Mouse (Mus musculus) MEL (cell line): ENCODE data around the gene Urah. TPM values are rescaled to one million over a fixed set of nuclear protein-coding genes. Genes with fewer than 3 reads are reported as not detected.

ENCODE experiments used
- DNase-seq: peaks from one replicate; pipeline ENCODE4 v3.0.0; 2011; ENCODE audit warnings: low read depth, low spot score
- H3K27ac ChIP-seq: 2 replicates; pipeline ENCODE4 v1.5.1; 2012; ENCODE audit warnings: low read depth, mild to moderate bottlenecking, control low read depth, low read length, moderate library complexity; ENCODE audit not compliant: control insufficient read depth
- H3K27me3 ChIP-seq, 2 experiments: fragments of 150-350 bp in 1 of 2; sonication (generic) in 1 of 2; 2 replicates each; pipeline ENCODE4 v1.6.1; 2012; ENCODE audit warnings: low read length in 2 of 2, mild to moderate bottlenecking in 2 of 2, improper control_type of control experiment in 1 of 2, moderate library complexity in 1 of 2; ENCODE audit not compliant: insufficient read depth in 2 of 2, control insufficient read depth in 1 of 2
- H3K36me3 ChIP-seq, 2 experiments: 2 replicates each; pipeline ENCODE4 v1.6.1; 2012 to 2014; ENCODE audit warnings: low read length in 2 of 2, improper control_type of control experiment in 1 of 2, inconsistent platforms in 1 of 2, mild to moderate bottlenecking in 1 of 2; ENCODE audit not compliant: insufficient read depth in 2 of 2, control insufficient read depth in 1 of 2
- H3K4me1 ChIP-seq, 2 experiments: fragments of 150-350 bp in 1 of 2; sonication (generic) in 1 of 2; 2 replicates each; pipeline ENCODE4 v1.6.1; 2012; ENCODE audit warnings: low read length in 2 of 2, improper control_type of control experiment in 1 of 2, mild to moderate bottlenecking in 1 of 2; ENCODE audit not compliant: insufficient read depth in 2 of 2, control insufficient read depth in 1 of 2
- H3K4me3 ChIP-seq, 2 experiments: fragments of 150-350 bp in 1 of 2; sonication (generic) in 1 of 2; 2 replicates each; pipeline ENCODE4 v1.5.1; 2012; ENCODE audit warnings: low read depth in 2 of 2, low read length in 2 of 2, mild to moderate bottlenecking in 2 of 2, moderate library complexity in 2 of 2, control low read depth in 1 of 2, improper control_type of control experiment in 1 of 2; ENCODE audit not compliant: control insufficient read depth in 1 of 2, insufficient read depth in 1 of 2
- H3K79me2 ChIP-seq: 2 replicates; pipeline ENCODE4 v1.6.1; 2012; ENCODE audit warnings: mild to moderate bottlenecking, low read length, moderate library complexity; ENCODE audit not compliant: control insufficient read depth, poor library complexity, insufficient read depth
- H3K9ac ChIP-seq: 2 replicates; pipeline ENCODE4 v1.6.1; 2012; ENCODE audit warnings: low read depth, mild to moderate bottlenecking, control low read depth, low read length, moderate library complexity; ENCODE audit not compliant: control insufficient read depth, poor library complexity, severe bottlenecking
- H3K9me3 ChIP-seq: fragments of 150-350 bp; sonication (generic); replicated peaks from 2 replicates; pipeline ENCODE4 v1.6.1; 2012; ENCODE audit warnings: mild to moderate bottlenecking, low read length, improper control_type of control experiment, moderate library complexity; ENCODE audit not compliant: insufficient read depth
- CHD1 ChIP-seq: IDR thresholded peaks from 2 replicates; pipeline ENCODE4 v1.6.1; 2012; ENCODE audit warnings: low read depth, mild to moderate bottlenecking, inconsistent platforms, low read length, improper control_type of control experiment
- CHD2 ChIP-seq: IDR thresholded peaks from 2 replicates; pipeline ENCODE4 v1.6.1; 2011; ENCODE audit warnings: low read length, improper control_type of control experiment
- ELF1 ChIP-seq: IDR thresholded peaks from 2 replicates; pipeline ENCODE4 v1.6.1; 2014; ENCODE audit warnings: low read depth, mild to moderate bottlenecking, inconsistent platforms, low read length, improper control_type of control experiment, moderate library complexity
- EP300 ChIP-seq, 2 experiments: IDR thresholded peaks; 2 replicates each; pipeline ENCODE4 v1.6.1; 2011; ENCODE audit warnings: improper control_type of control experiment in 2 of 2, low read length in 2 of 2, low read depth in 1 of 2, mild to moderate bottlenecking in 1 of 2
- ETS1 ChIP-seq: IDR thresholded peaks from 2 replicates; pipeline ENCODE4 v1.6.1; 2012; ENCODE audit warnings: low read depth, mild to moderate bottlenecking, inconsistent platforms, low read length, improper control_type of control experiment, moderate library complexity
- GABPA ChIP-seq: IDR thresholded peaks from 2 replicates; pipeline ENCODE4 v1.6.1; 2012; ENCODE audit warnings: low read depth, mild to moderate bottlenecking, inconsistent platforms, low read length, improper control_type of control experiment, moderate library complexity
- GATA1 ChIP-seq: IDR thresholded peaks from 2 replicates; pipeline ENCODE4 v1.6.1; 2011; ENCODE audit warnings: low read depth, low read length, improper control_type of control experiment
- HCFC1 ChIP-seq: IDR thresholded peaks from 2 replicates; pipeline ENCODE4 v1.6.1; 2012; ENCODE audit warnings: low read depth, mild to moderate bottlenecking, inconsistent platforms, low read length, improper control_type of control experiment, moderate library complexity
- JUND ChIP-seq: IDR thresholded peaks from 2 replicates; pipeline ENCODE4 v1.6.1; 2011; ENCODE audit warnings: low read depth, mild to moderate bottlenecking, improper control_type of control experiment, low read length
- KAT2A ChIP-seq: conservative IDR thresholded peaks from 2 replicates; pipeline ENCODE4 v1.6.1; 2012; ENCODE audit warnings: low read depth, low read length, improper control_type of control experiment, inconsistent platforms
- MAX ChIP-seq: IDR thresholded peaks from 2 replicates; pipeline ENCODE4 v1.6.1; 2011; ENCODE audit warnings: low read length, improper control_type of control experiment
- MEF2A ChIP-seq: IDR thresholded peaks from 2 replicates; pipeline ENCODE4 v1.6.1; 2014; ENCODE audit warnings: low read depth, mild to moderate bottlenecking, inconsistent platforms, low read length, improper control_type of control experiment; ENCODE audit not compliant: poor library complexity, insufficient replicate concordance, severe bottlenecking; ENCODE audit errors: extremely low read depth
- MXI1 ChIP-seq: IDR thresholded peaks from 2 replicates; pipeline ENCODE4 v1.6.1; 2011; ENCODE audit warnings: mild to moderate bottlenecking, low read depth, low read length, improper control_type of control experiment
- MYB ChIP-seq: IDR thresholded peaks from 2 replicates; pipeline ENCODE4 v1.6.1; 2011; ENCODE audit warnings: mild to moderate bottlenecking, low read depth, low read length, improper control_type of control experiment
- NELFE ChIP-seq: IDR thresholded peaks from 2 replicates; pipeline ENCODE4 v1.6.1; 2011; ENCODE audit warnings: low read depth, low read length, improper control_type of control experiment
- NRF1 ChIP-seq: IDR thresholded peaks from 2 replicates; pipeline ENCODE4 v1.6.1; 2014; ENCODE audit warnings: low read depth, mild to moderate bottlenecking, inconsistent platforms, low read length, improper control_type of control experiment, moderate library complexity; ENCODE audit not compliant: poor library complexity, insufficient read depth, severe bottlenecking
- POLR2A ChIP-seq, 2 experiments: IDR thresholded peaks; 2 replicates each; pipeline ENCODE4 v1.6.1; 2011 to 2012; ENCODE audit warnings: low read length in 2 of 2, mild to moderate bottlenecking in 2 of 2, control low read depth in 1 of 2, improper control_type of control experiment in 1 of 2, low read depth in 1 of 2, moderate library complexity in 1 of 2; ENCODE audit not compliant: control insufficient read depth in 1 of 2, insufficient read depth in 1 of 2, poor library complexity in 1 of 2
- POLR2AphosphoS2 ChIP-seq: IDR thresholded peaks from 2 replicates; pipeline ENCODE4 v1.6.1; 2011; ENCODE audit warnings: low read length, improper control_type of control experiment
- RAD21 ChIP-seq: IDR thresholded peaks from 2 replicates; pipeline ENCODE4 v1.6.1; 2011; ENCODE audit warnings: mild to moderate bottlenecking, low read depth, low read length, improper control_type of control experiment
- RCOR1 ChIP-seq: IDR thresholded peaks from 2 replicates; pipeline ENCODE4 v1.6.1; 2012; ENCODE audit warnings: low read depth, mild to moderate bottlenecking, inconsistent platforms, low read length, improper control_type of control experiment
- SIN3A ChIP-seq: IDR thresholded peaks from 2 replicates; pipeline ENCODE4 v1.6.1; 2012; ENCODE audit warnings: low read length, improper control_type of control experiment, inconsistent platforms
- TBP ChIP-seq: IDR thresholded peaks from 2 replicates; pipeline ENCODE4 v1.8.0; 2011; ENCODE audit warnings: low read depth, low read length, improper control_type of control experiment
- TCF12 ChIP-seq: IDR thresholded peaks from 2 replicates; pipeline ENCODE4 v1.6.1; 2014; ENCODE audit warnings: low read depth, mild to moderate bottlenecking, inconsistent platforms, low read length, improper control_type of control experiment, moderate library complexity
- USF1 ChIP-seq: IDR thresholded peaks from 2 replicates; pipeline ENCODE4 v1.6.1; 2014; ENCODE audit warnings: low read depth, mild to moderate bottlenecking, inconsistent platforms, low read length, improper control_type of control experiment, moderate library complexity
- USF2 ChIP-seq, 2 experiments: IDR thresholded peaks; 2 replicates each; pipeline ENCODE4 v1.6.1; 2011 to 2012; ENCODE audit warnings: improper control_type of control experiment in 2 of 2, low read length in 2 of 2, borderline replicate concordance in 1 of 2, inconsistent platforms in 1 of 2, low read depth in 1 of 2, mild to moderate bottlenecking in 1 of 2; ENCODE audit not compliant: insufficient read depth in 1 of 2
- ZKSCAN1 ChIP-seq: IDR thresholded peaks from 2 replicates; pipeline ENCODE4 v1.6.1; 2012; ENCODE audit warnings: low read depth, mild to moderate bottlenecking, inconsistent platforms, low read length, improper control_type of control experiment, moderate library complexity
- ZMIZ1 ChIP-seq: IDR thresholded peaks from 2 replicates; pipeline ENCODE4 v1.6.1; 2012; ENCODE audit warnings: low read depth, mild to moderate bottlenecking, inconsistent platforms, low read length, improper control_type of control experiment, moderate library complexity
- ZNF384 ChIP-seq: IDR thresholded peaks from 2 replicates; pipeline ENCODE4 v1.6.1; 2012; ENCODE audit warnings: low read depth, mild to moderate bottlenecking, inconsistent platforms, low read length, improper control_type of control experiment
- polyA plus RNA-seq, 2 experiments: library from polyadenylated mRNA; stranded (reverse) in 1 of 2; unstranded in 1 of 2; fragments of >175 nt in 1 of 2; fragments of >200 nt in 1 of 2; gene quantifications; 2 replicates each; pipeline versions ENCODE4 v1.2.1 to v1.2.4; 2012; ENCODE audit warnings: low replicate concordance in 2 of 2, low read depth in 1 of 2; ENCODE audit not compliant: insufficient read length in 2 of 2, insufficient read depth in 1 of 2, missing spikeins in 1 of 2
- total RNA-seq: library from RNA; depleted of rRNA; stranded (reverse); fragments of 300-350 nt; gene quantifications from 2 replicates; pipeline ENCODE4 v1.2.3, GENCODE M21; 2012

The Urah gene
- total and polyA plus RNA-seq, 3 experiments, result not detected

DNA sequence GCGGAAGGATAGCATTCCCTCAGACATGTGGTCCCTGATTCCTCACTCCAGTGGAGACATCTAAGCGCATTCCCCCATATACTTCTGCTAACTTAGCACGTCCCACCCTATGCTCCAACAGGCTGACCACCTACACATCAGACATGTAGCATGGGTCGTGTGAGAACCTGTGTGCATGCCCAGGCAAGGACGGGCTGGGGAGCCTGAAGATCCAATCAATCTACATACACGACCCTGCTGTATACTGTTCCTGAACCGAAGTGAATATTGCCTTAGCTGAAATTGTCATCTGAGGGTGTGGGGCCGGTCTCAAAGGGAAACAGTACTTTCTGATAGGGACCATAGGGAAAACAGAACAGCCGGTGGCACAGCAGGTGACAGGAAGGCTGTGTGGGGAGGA is 20.4 kb downstream of the Urah start:
- H3K4me3 ChIP-seq, result peak overlapping the region; percentile 84 to 91
- H3K36me3 ChIP-seq, result peaks cover 0 to 8% of the 10 kb centered on the region in 2 experiments; a peak in 2 of 4 replicates
- peaks cover 37% of the 10 kb centered on the region for H3K79me2 ChIP-seq
- DNase-seq, result no peak
- H3K27me3 ChIP-seq, result no peaks in the 10 kb centered on the region
- H3K27ac ChIP-seq, result peak overlapping the region; percentile 61
- no peak for TF ChIP-seq RCOR1
- H3K9me3 ChIP-seq, result no peaks in the 10 kb centered on the region
- H3K4me1 ChIP-seq, result peaks cover 3 to 19% of the 10 kb centered on the region in 2 experiments; a peak in 3 of 4 replicates
- peak overlapping the region; percentile 75 for H3K9ac ChIP-seq

- peaks cover 3 to 19% of the 10 kb centered on the region in 2 experiments; a peak in 3 of 4 replicates for H3K4me1 ChIP-seq
- TF ChIP-seq JUND (no peak), MAX (peak; percentile 70), SIN3A (peak; percentile 99), CHD1 (no peak), GABPA (no peak), EP300 (IDR thresholded peaks at IDR 0.05; ENCODE audit: low read depth in 1 of 2, low read length in 2 of 2) (no peak; a peak in 1 of 4 replicates), ZKSCAN1 (no peak), CHD2 (no peak), POLR2A (IDR thresholded peaks at IDR 0.05; ENCODE audit: control insufficient read depth in 1 of 2, insufficient read depth in 1 of 2, low read depth in 1 of 2, low read length in 2 of 2, poor library complexity in 1 of 2) (peak; percentile 53 to 86; a peak in 3 of 4 replicates), ETS1 (peak; percentile 49; the same call in 1 of the 2 replicates), TBP (peak; percentile 68; the same call in 1 of the 2 replicates), MEF2A (no peak), NELFE (peak; percentile 70), MYB (peak; percentile 16; the same call in 1 of the 2 replicates), ELF1 (peak; percentile 99), HCFC1 (peak; percentile 94), TCF12 (peak; percentile 14; the same call in 1 of the 2 replicates), POLR2AphosphoS2 (peak; percentile 44; the same call in 1 of the 2 replicates), GATA1 (no peak), ZNF384 (no peak), NRF1 (no peak), ZMIZ1 (peak; percentile 64), USF2 (IDR thresholded peaks at IDR 0.05; ENCODE audit: borderline replicate concordance in 1 of 2, insufficient read depth in 1 of 2, low read depth in 1 of 2, low read length in 2 of 2) (no peak), RAD21 (no peak), KAT2A (peak; percentile 72; the same call in 1 of the 2 replicates), MXI1 (peak; percentile 87), USF1 (no peak)
- peak; percentile 95 for DNase-seq
- no peaks in the 10 kb centered on the region for H3K27me3 ChIP-seq
- H3K36me3 ChIP-seq, result peaks cover 0 to 8% of the 10 kb centered on the region in 2 experiments; a peak in 2 of 4 replicates
- peak within 1 kb of the TSS; percentile 80 for H3K9ac ChIP-seq
- no peaks in the 10 kb centered on the region for H3K9me3 ChIP-seq
- H3K27ac ChIP-seq, result peak within 1 kb of the TSS; percentile 89
- H3K4me3 ChIP-seq, result peak within 1 kb of the TSS; percentile 84 to 91
- H3K79me2 ChIP-seq, result peaks cover 37% of the 10 kb centered on the region
Observed at GRCm38 (mm10) chr7:140855860-140856784, 21.3 kb downstream of the Urah start, which contains the start of gene Gm45785. TSS of gene Gm45785 (minus strand) at chr7:140856331.
